Mouse (Mus musculus): ENCODE measurements around the gene Bcl9l. TPM values are rescaled to one million over a fixed set of nuclear protein-coding genes. Genes with fewer than 3 reads are reported as not detected.

Gene Bcl9l
- polyA plus RNA-seq, 1 experiment from 2014 or later = 6.4 TPM

- Histone ChIP-seq H3K4me2 (no peak overlapping the region), H3K27me3 (ENCODE audit: control insufficient read depth, insufficient read depth, low read length) (no peaks in the 10 kb centered on the region), H3K9ac (ENCODE audit: low read length) (no peak overlapping the region), H3K4me3 (ENCODE audit: low read depth, low read length) (no peak overlapping the region), H3K27ac (ENCODE audit: low read depth, low read length) (no peak overlapping the region), H3K36me3 (ENCODE audit: control insufficient read depth, insufficient read depth, low read length) (no peaks in the 10 kb centered on the region), H3K9me3 (ENCODE audit: control insufficient read depth, low read length) (no peaks in the 10 kb centered on the region), H3K4me1 (ENCODE audit: control insufficient read depth, insufficient read depth, low read length) (no peaks in the 10 kb centered on the region)
- DNase-seq (ENCODE audit: low spot score, missing footprints) (no peak), ATAC-seq (ENCODE audit: low FRiP score) (no peak)
- 85% methylated on average over 3 of the region's 3 CpGs for WGBS
Measured at GRCm38 (mm10) chr9:44525001-44525400, 42.4 kb downstream of the Bcl9l start.

GRCm38 (mm10) chr9:44525589-44525988 lies 43.0 kb downstream of the Bcl9l start:
- Histone ChIP-seq H3K9ac (ENCODE audit: low read length) (no peak overlapping the region), H3K9me3 (ENCODE audit: control insufficient read depth, low read length) (no peaks in the 10 kb centered on the region), H3K4me1 (ENCODE audit: control insufficient read depth, insufficient read depth, low read length) (no peaks in the 10 kb centered on the region), H3K27ac (ENCODE audit: low read depth, low read length) (no peak overlapping the region), H3K4me3 (ENCODE audit: low read depth, low read length) (no peak overlapping the region), H3K36me3 (ENCODE audit: control insufficient read depth, insufficient read depth, low read length) (no peaks in the 10 kb centered on the region), H3K4me2 (no peak overlapping the region), H3K27me3 (ENCODE audit: control insufficient read depth, insufficient read depth, low read length) (no peaks in the 10 kb centered on the region)
- WGBS = 95% methylated on average over 8 of the region's 8 CpGs
- DNase-seq (ENCODE audit: low spot score, missing footprints) = no peak
- ATAC-seq (ENCODE audit: low FRiP score) = no peak

- H3K4me2 ChIP-seq = no peak overlapping the region
- no peaks in the 10 kb centered on the region for H3K27me3 ChIP-seq (ENCODE audit: control insufficient read depth, insufficient read depth, low read length)
- 64% methylated on average over 9 of the region's 9 CpGs for WGBS
- H3K27ac ChIP-seq (ENCODE audit: low read depth, low read length) = no peak overlapping the region
- H3K4me3 ChIP-seq (ENCODE audit: low read depth, low read length) = no peak overlapping the region
- ATAC-seq (ENCODE audit: low FRiP score) (no peak), DNase-seq (ENCODE audit: low spot score, missing footprints) (no peak)
- no peaks in the 10 kb centered on the region for H3K4me1 ChIP-seq (ENCODE audit: control insufficient read depth, insufficient read depth, low read length)
- H3K9me3 ChIP-seq (ENCODE audit: control insufficient read depth, low read length) = no peaks in the 10 kb centered on the region
- no peak overlapping the region for H3K9ac ChIP-seq (ENCODE audit: low read length)
- H3K36me3 ChIP-seq (ENCODE audit: control insufficient read depth, insufficient read depth, low read length) = no peaks in the 10 kb centered on the region
Measured at GRCm38 (mm10) chr9:44526337-44527112, 43.9 kb downstream of the Bcl9l start.

- no peak overlapping the region for H3K4me3 ChIP-seq (ENCODE audit: low read depth, low read length)
Measured at GRCm38 (mm10) chr9:44528340-44528739, 45.7 kb downstream of the Bcl9l start.

GRCm38 (mm10) chr9:44532991-44533580 lies 50.5 kb downstream of the Bcl9l start:
- Histone ChIP-seq H3K4me1 (ENCODE audit: control insufficient read depth, insufficient read depth, low read length) (no peaks in the 10 kb centered on the region), H3K4me2 (no peak overlapping the region), H3K27ac (ENCODE audit: low read depth, low read length) (no peak overlapping the region), H3K36me3 (ENCODE audit: control insufficient read depth, insufficient read depth, low read length) (no peaks in the 10 kb centered on the region), H3K9me3 (ENCODE audit: control insufficient read depth, low read length) (no peaks in the 10 kb centered on the region), H3K9ac (ENCODE audit: low read length) (no peak overlapping the region), H3K27me3 (ENCODE audit: control insufficient read depth, insufficient read depth, low read length) (no peaks in the 10 kb centered on the region), H3K4me3 (ENCODE audit: low read depth, low read length) (no peak overlapping the region)
- ATAC-seq (ENCODE audit: low FRiP score) (no peak), DNase-seq (ENCODE audit: low spot score, missing footprints) (no peak)
- 83% methylated on average over 6 of the region's 6 CpGs for WGBS

More at GRCm38 (mm10) chr9:44528340-44528739, 45.7 kb downstream of the Bcl9l start:
- Histone ChIP-seq H3K36me3 (ENCODE audit: control insufficient read depth, insufficient read depth, low read length) (no peaks in the 10 kb centered on the region), H3K9ac (ENCODE audit: low read length) (no peak overlapping the region), H3K9me3 (ENCODE audit: control insufficient read depth, low read length) (no peaks in the 10 kb centered on the region), H3K27ac (ENCODE audit: low read depth, low read length) (no peak overlapping the region), H3K4me1 (ENCODE audit: control insufficient read depth, insufficient read depth, low read length) (no peaks in the 10 kb centered on the region), H3K4me2 (no peak overlapping the region), H3K27me3 (ENCODE audit: control insufficient read depth, insufficient read depth, low read length) (no peaks in the 10 kb centered on the region)
- DNase-seq (ENCODE audit: low spot score, missing footprints) (peak; percentile 26), ATAC-seq (ENCODE audit: low FRiP score) (no peak)
- WGBS = 87% methylated on average over 8 of the region's 8 CpGs

- Histone ChIP-seq H3K9me3 (ENCODE audit: control insufficient read depth, low read length) (no peaks in the 10 kb centered on the region), H3K4me2 (no peak overlapping the region), H3K27ac (ENCODE audit: low read depth, low read length) (no peak overlapping the region), H3K27me3 (ENCODE audit: control insufficient read depth, insufficient read depth, low read length) (no peaks in the 10 kb centered on the region), H3K4me1 (ENCODE audit: control insufficient read depth, insufficient read depth, low read length) (no peaks in the 10 kb centered on the region), H3K36me3 (ENCODE audit: control insufficient read depth, insufficient read depth, low read length) (no peaks in the 10 kb centered on the region), H3K9ac (ENCODE audit: low read length) (no peak overlapping the region), H3K4me3 (ENCODE audit: low read depth, low read length) (no peak overlapping the region)
- WGBS = 78% methylated on average over 19 of the region's 19 CpGs
- ATAC-seq (ENCODE audit: low FRiP score) (no peak), DNase-seq (ENCODE audit: low spot score, missing footprints) (no peak)
Measured at GRCm38 (mm10) chr9:44537625-44538301, 55.1 kb downstream of the Bcl9l start.

- DNase-seq (ENCODE audit: low spot score, missing footprints) (no peak), ATAC-seq (ENCODE audit: low FRiP score) (no peak)
- Histone ChIP-seq H3K4me3 (ENCODE audit: low read depth, low read length) (no peak overlapping the region), H3K4me1 (ENCODE audit: control insufficient read depth, insufficient read depth, low read length) (no peaks in the 10 kb centered on the region), H3K27ac (ENCODE audit: low read depth, low read length) (no peak overlapping the region), H3K9ac (ENCODE audit: low read length) (no peak overlapping the region), H3K36me3 (ENCODE audit: control insufficient read depth, insufficient read depth, low read length) (no peaks in the 10 kb centered on the region), H3K27me3 (ENCODE audit: control insufficient read depth, insufficient read depth, low read length) (no peaks in the 10 kb centered on the region), H3K4me2 (no peak overlapping the region), H3K9me3 (ENCODE audit: control insufficient read depth, low read length) (no peaks in the 10 kb centered on the region)
- 67% methylated on average over 2 of the region's 2 CpGs for WGBS
Measured at GRCm38 (mm10) chr9:44539816-44540421, 57.3 kb downstream of the Bcl9l start.

- no peaks in the 10 kb centered on the region for H3K4me1 ChIP-seq (ENCODE audit: control insufficient read depth, insufficient read depth, low read length)
- no peak overlapping the region for H3K4me2 ChIP-seq
- no peak overlapping the region for H3K27ac ChIP-seq (ENCODE audit: low read depth, low read length)
- DNase-seq (ENCODE audit: low spot score, missing footprints) = no peak
- no peak overlapping the region for H3K4me3 ChIP-seq (ENCODE audit: low read depth, low read length)
- H3K27me3 ChIP-seq (ENCODE audit: control insufficient read depth, insufficient read depth, low read length) = no peaks in the 10 kb centered on the region
- ATAC-seq (ENCODE audit: low FRiP score) = no peak
- no peaks in the 10 kb centered on the region for H3K9me3 ChIP-seq (ENCODE audit: control insufficient read depth, low read length)
- no peak overlapping the region for H3K9ac ChIP-seq (ENCODE audit: low read length)
- no peaks in the 10 kb centered on the region for H3K36me3 ChIP-seq (ENCODE audit: control insufficient read depth, insufficient read depth, low read length)
- WGBS = 81% methylated on average over 3 of the region's 3 CpGs
Measured at GRCm38 (mm10) chr9:44540676-44541075, 58.1 kb downstream of the Bcl9l start.

- H3K4me1 ChIP-seq (ENCODE audit: control insufficient read depth, insufficient read depth, low read length) = no peaks in the 10 kb centered on the region
- no peak overlapping the region for H3K9ac ChIP-seq (ENCODE audit: low read length)
- H3K4me3 ChIP-seq (ENCODE audit: low read depth, low read length) = no peak overlapping the region
- no peaks in the 10 kb centered on the region for H3K36me3 ChIP-seq (ENCODE audit: control insufficient read depth, insufficient read depth, low read length)
- H3K27me3 ChIP-seq (ENCODE audit: control insufficient read depth, insufficient read depth, low read length) = no peaks in the 10 kb centered on the region
- 85% methylated on average over 4 of the region's 4 CpGs for WGBS
- H3K27ac ChIP-seq (ENCODE audit: low read depth, low read length) = no peak overlapping the region
- H3K4me2 ChIP-seq = no peak overlapping the region
- DNase-seq (ENCODE audit: low spot score, missing footprints) = no peak
- ATAC-seq (ENCODE audit: low FRiP score) = no peak
- H3K9me3 ChIP-seq (ENCODE audit: control insufficient read depth, low read length) = no peaks in the 10 kb centered on the region
Measured at GRCm38 (mm10) chr9:44542364-44542763, 59.7 kb downstream of the Bcl9l start.
